Mouse (Mus musculus): ENCODE data around the gene Elovl7. TPM values are rescaled to one million over a fixed set of nuclear protein-coding genes. Genes with fewer than 3 reads are reported as not detected.

The Elovl7 gene
- polyA plus RNA-seq, 1 experiment: not detected

GRCm38 (mm10) chr13:108272332-108272731 is 58.1 kb downstream of the Elovl7 start:
- H3K27ac ChIP-seq (replicated peaks; ENCODE audit: low read depth, low read length): no peak overlapping the region
- no peaks in the 10 kb centered on the region for H3K4me1 ChIP-seq (ENCODE audit: control insufficient read depth, insufficient read depth, insufficient read length, low read length)
- no peak overlapping the region for H3K4me3 ChIP-seq (ENCODE audit: insufficient read depth, low read depth, low read length)

GRCm38 (mm10) chr13:108273034-108273433 is 58.8 kb downstream of the Elovl7 start:
- no peaks in the 10 kb centered on the region for H3K4me1 ChIP-seq (ENCODE audit: control insufficient read depth, insufficient read depth, insufficient read length, low read length)
- no peak overlapping the region for H3K4me3 ChIP-seq (ENCODE audit: insufficient read depth, low read depth, low read length)
- H3K27ac ChIP-seq (replicated peaks; ENCODE audit: low read depth, low read length): no peak overlapping the region

- no peaks in the 10 kb centered on the region for H3K4me1 ChIP-seq (ENCODE audit: control insufficient read depth, insufficient read depth, insufficient read length, low read length)
- H3K27ac ChIP-seq (replicated peaks; ENCODE audit: low read depth, low read length): no peak overlapping the region
These were observed 59.3 kb downstream of the Elovl7 start for GRCm38 (mm10) chr13:108273456-108273855.

GRCm38 (mm10) chr13:108276561-108276960 is 62.4 kb downstream of the Elovl7 start:
- Histone ChIP-seq H3K27ac (replicated peaks; ENCODE audit: low read depth, low read length) (no peak overlapping the region), H3K4me3 (ENCODE audit: insufficient read depth, low read depth, low read length) (no peak overlapping the region), H3K4me1 (ENCODE audit: control insufficient read depth, insufficient read depth, insufficient read length, low read length) (no peaks in the 10 kb centered on the region)

More at GRCm38 (mm10) chr13:108273456-108273855, 59.3 kb downstream of the Elovl7 start:
- no peak overlapping the region for H3K4me3 ChIP-seq (ENCODE audit: insufficient read depth, low read depth, low read length)

GRCm38 (mm10) chr13:108277320-108277719 is 63.1 kb downstream of the Elovl7 start:
- Histone ChIP-seq H3K4me3 (ENCODE audit: insufficient read depth, low read depth, low read length) (no peak overlapping the region), H3K27ac (replicated peaks; ENCODE audit: low read depth, low read length) (no peak overlapping the region), H3K4me1 (ENCODE audit: control insufficient read depth, insufficient read depth, insufficient read length, low read length) (no peaks in the 10 kb centered on the region)

- Histone ChIP-seq H3K27ac (replicated peaks; ENCODE audit: low read depth, low read length) (no peak overlapping the region), H3K4me1 (ENCODE audit: control insufficient read depth, insufficient read depth, insufficient read length, low read length) (no peaks in the 10 kb centered on the region), H3K4me3 (ENCODE audit: insufficient read depth, low read depth, low read length) (no peak overlapping the region)
These were observed 64.4 kb downstream of the Elovl7 start for GRCm38 (mm10) chr13:108278592-108278991.

- no peaks in the 10 kb centered on the region for H3K4me1 ChIP-seq (ENCODE audit: control insufficient read depth, insufficient read depth, insufficient read length, low read length)
- no peak overlapping the region for H3K27ac ChIP-seq (replicated peaks; ENCODE audit: low read depth, low read length)
- H3K4me3 ChIP-seq (ENCODE audit: insufficient read depth, low read depth, low read length): no peak overlapping the region
These were observed 70.1 kb downstream of the Elovl7 start for GRCm38 (mm10) chr13:108284312-108284711.

GRCm38 (mm10) chr13:108287953-108288352 is 73.7 kb downstream of the Elovl7 start:
- H3K4me3 ChIP-seq (ENCODE audit: insufficient read depth, low read depth, low read length): no peak overlapping the region
- no peaks in the 10 kb centered on the region for H3K4me1 ChIP-seq (ENCODE audit: control insufficient read depth, insufficient read depth, insufficient read length, low read length)
- H3K27ac ChIP-seq (replicated peaks; ENCODE audit: low read depth, low read length): no peak overlapping the region

- H3K4me3 ChIP-seq (ENCODE audit: insufficient read depth, low read depth, low read length): no peak overlapping the region
- H3K27ac ChIP-seq (replicated peaks; ENCODE audit: low read depth, low read length): no peak overlapping the region
These were observed 75.2 kb downstream of the Elovl7 start for GRCm38 (mm10) chr13:108289436-108289835.

GRCm38 (mm10) chr13:108290314-108290713 is 76.1 kb downstream of the Elovl7 start:
- H3K27ac ChIP-seq (replicated peaks; ENCODE audit: low read depth, low read length): no peak overlapping the region
- no peak overlapping the region for H3K4me3 ChIP-seq (ENCODE audit: insufficient read depth, low read depth, low read length)
- H3K4me1 ChIP-seq (ENCODE audit: control insufficient read depth, insufficient read depth, insufficient read length, low read length): no peaks in the 10 kb centered on the region

More at GRCm38 (mm10) chr13:108289436-108289835, 75.2 kb downstream of the Elovl7 start:
- no peaks in the 10 kb centered on the region for H3K4me1 ChIP-seq (ENCODE audit: control insufficient read depth, insufficient read depth, insufficient read length, low read length)

- Histone ChIP-seq H3K4me1 (ENCODE audit: control insufficient read depth, insufficient read depth, insufficient read length, low read length) (no peaks in the 10 kb centered on the region), H3K27ac (replicated peaks; ENCODE audit: low read depth, low read length) (no peak overlapping the region), H3K4me3 (ENCODE audit: insufficient read depth, low read depth, low read length) (peak overlapping the region; percentile 51)
These were observed 83.3 kb downstream of the Elovl7 start for GRCm38 (mm10) chr13:108297350-108298093.

- H3K27ac ChIP-seq (replicated peaks; ENCODE audit: low read depth, low read length): no peak overlapping the region
- no peak overlapping the region for H3K4me3 ChIP-seq (ENCODE audit: insufficient read depth, low read depth, low read length)
- H3K4me1 ChIP-seq (ENCODE audit: control insufficient read depth, insufficient read depth, insufficient read length, low read length): no peaks in the 10 kb centered on the region
These were observed 84.0 kb downstream of the Elovl7 start for GRCm38 (mm10) chr13:108298241-108298640.

GRCm38 (mm10) chr13:108300346-108300950 is 86.2 kb downstream of the Elovl7 start:
- no peak overlapping the region for H3K27ac ChIP-seq (replicated peaks; ENCODE audit: low read depth, low read length)

GRCm38 (mm10) chr13:108301411-108301810 is 87.2 kb downstream of the Elovl7 start:
- no peak overlapping the region for H3K27ac ChIP-seq (replicated peaks; ENCODE audit: low read depth, low read length)
- H3K4me3 ChIP-seq (ENCODE audit: insufficient read depth, low read depth, low read length): no peak overlapping the region
- H3K4me1 ChIP-seq (ENCODE audit: control insufficient read depth, insufficient read depth, insufficient read length, low read length): no peaks in the 10 kb centered on the region

More at GRCm38 (mm10) chr13:108300346-108300950, 86.2 kb downstream of the Elovl7 start:
- H3K4me1 ChIP-seq (ENCODE audit: control insufficient read depth, insufficient read depth, insufficient read length, low read length): no peaks in the 10 kb centered on the region
- H3K4me3 ChIP-seq (ENCODE audit: insufficient read depth, low read depth, low read length): no peak overlapping the region

GRCm38 (mm10) chr13:108302957-108303675 is 88.9 kb downstream of the Elovl7 start:
- no peak overlapping the region for H3K4me3 ChIP-seq (ENCODE audit: insufficient read depth, low read depth, low read length)
- no peak overlapping the region for H3K27ac ChIP-seq (replicated peaks; ENCODE audit: low read depth, low read length)
- no peaks in the 10 kb centered on the region for H3K4me1 ChIP-seq (ENCODE audit: control insufficient read depth, insufficient read depth, insufficient read length, low read length)

All from brown adipose tissue, adult 24 weeks (tissue).